Mouse (Mus musculus): ENCODE data around the gene Npb.

- TF ChIP-seq CTCF (IDR thresholded peaks at IDR 0.05; ENCODE audit: low read depth) = no peak
- TF ChIP-seq EP300 (optimal IDR thresholded peaks at IDR 0.05) = no peak
Observed at GRCm38 (mm10) chr11:120606764-120607163, 1.5 kb upstream of the Npb start.

All from stomach, postnatal 0 days (tissue).